9 mouse cellular contexts compared by ENCODE assay signal in genomic region chr9:32543923-32544575, GRCm38 (mm10). TPM values are rescaled to one million over a fixed set of nuclear protein-coding genes. Genes with fewer than 3 reads are reported as not detected.
DNase-seq lines count a peak whose midpoint lies in the region; ATAC-seq and TF ChIP-seq lines count a peak whose summit lies in the region.
"Had no signal": no experiment of that assay in that cellular context is flagged by ENCODE, and none has a peak within 500 bp of the region (broad histone marks: within the 10 kb centered on the region; RNA-seq: fewer than 3 reads in every experiment).

No protein-coding gene starts in this region.

- peaks cover 100% of the 10 kb centered on the region for H3K27me3 ChIP-seq in hindbrain, embryonic 10.5 days (ENCODE audit: insufficient read depth, poor library complexity, severe bottlenecking)
- peaks cover 62% of the 10 kb centered on the region for H3K27me3 ChIP-seq in hindbrain, postnatal 0 days (ENCODE audit: insufficient read depth, low read length)
- peaks cover 83% of the 10 kb centered on the region for H3K27me3 ChIP-seq in midbrain, embryonic 11.5 days (ENCODE audit: control insufficient read depth, insufficient read depth, low read length)
- peaks cover 54% of the 10 kb centered on the region for H3K27me3 ChIP-seq in midbrain, embryonic 16.5 days (ENCODE audit: control insufficient read depth, insufficient read depth, low read depth, low read length)
- H3K27me3 ChIP-seq in embryonic facial prominence, embryonic 15.5 days = peaks cover 57% of the 10 kb centered on the region
- H3K27me3 ChIP-seq in liver, embryonic 16.5 days (ENCODE audit: control insufficient read depth, insufficient read depth, low read depth, low read length) = peaks cover 73% of the 10 kb centered on the region

- no peaks in the 10 kb centered on the region for H3K36me3 ChIP-seq in hindbrain, embryonic 10.5 days
- no peaks in the 10 kb centered on the region for H3K36me3 ChIP-seq in hindbrain, postnatal 0 days (ENCODE audit: insufficient read depth, low read length)
- no peaks in the 10 kb centered on the region for H3K36me3 ChIP-seq in midbrain, embryonic 11.5 days (ENCODE audit: control insufficient read depth, insufficient read depth, low read length)
- no peaks in the 10 kb centered on the region for H3K36me3 ChIP-seq in midbrain, embryonic 16.5 days (ENCODE audit: control insufficient read depth, insufficient read depth, low read length)
- no peaks in the 10 kb centered on the region for H3K36me3 ChIP-seq in embryonic facial prominence, embryonic 15.5 days
- no peaks in the 10 kb centered on the region for H3K36me3 ChIP-seq in liver, embryonic 16.5 days (ENCODE audit: control insufficient read depth, insufficient read depth)

- peaks cover 92% of the 10 kb centered on the region for H3K4me1 ChIP-seq in hindbrain, embryonic 10.5 days (replicated peaks)
- peaks cover 16% of the 10 kb centered on the region; the same call in 1 of the 2 replicates for H3K4me1 ChIP-seq in hindbrain, postnatal 0 days (ENCODE audit: insufficient read depth, low read length)
- H3K4me1 ChIP-seq in midbrain, embryonic 11.5 days (ENCODE audit: control insufficient read depth, insufficient read depth, low read length) = peaks cover 35% of the 10 kb centered on the region
- H3K4me1 ChIP-seq in midbrain, embryonic 16.5 days (ENCODE audit: control insufficient read depth, insufficient read depth, low read length) = peaks cover 37% of the 10 kb centered on the region
- peaks cover 77% of the 10 kb centered on the region for H3K4me1 ChIP-seq in embryonic facial prominence, embryonic 15.5 days
- H3K4me1 ChIP-seq in liver, embryonic 16.5 days (ENCODE audit: control insufficient read depth, low read depth, low read length) = peaks cover 8% of the 10 kb centered on the region

- H3K4me3 ChIP-seq in hindbrain, embryonic 10.5 days = peak overlapping the region; percentile 76; the same call in 1 of the 2 replicates
- no peak overlapping the region for H3K4me3 ChIP-seq in hindbrain, postnatal 0 days (ENCODE audit: low read length)
- H3K4me3 ChIP-seq in midbrain, embryonic 11.5 days (ENCODE audit: low read depth, low read length) = no peak overlapping the region
- no peak overlapping the region for H3K4me3 ChIP-seq in midbrain, embryonic 16.5 days (ENCODE audit: low read depth, low read length)
- H3K4me3 ChIP-seq in embryonic facial prominence, embryonic 15.5 days (replicated peaks) = peak overlapping the region; percentile 66; the same call in 1 of the 2 replicates
- no peak overlapping the region for H3K4me3 ChIP-seq in liver, embryonic 16.5 days (ENCODE audit: low read depth, low read length)

- intact Hi-C loops in left cerebral cortex, postnatal 4 days (cut with DNase I) = no loop called here

- DNase-seq in hindbrain, embryonic 10.5 days (ENCODE audit: low spot score) = peak; percentile 41
- DNase-seq in hindbrain, postnatal 0 days (ENCODE audit: low spot score) = no peak
- DNase-seq in midbrain, embryonic 11.5 days (ENCODE audit: low spot score, missing footprints) = peak; percentile 96
- no peak for DNase-seq in spleen, postnatal 36 days (ENCODE audit: low spot score in 2 of 2)
- DNase-seq in left cerebral cortex, postnatal 4 days = no peak

- no peak overlapping the region for H3K9ac ChIP-seq in hindbrain, postnatal 0 days (replicated peaks; ENCODE audit: low read length)
- H3K9ac ChIP-seq in midbrain, embryonic 11.5 days (ENCODE audit: low read length) = no peak overlapping the region
- no peak overlapping the region for H3K9ac ChIP-seq in midbrain, embryonic 16.5 days (ENCODE audit: low read depth, low read length)
- no peak overlapping the region for H3K9ac ChIP-seq in embryonic facial prominence, embryonic 15.5 days
- H3K9ac ChIP-seq in liver, embryonic 16.5 days (ENCODE audit: low read depth, low read length) = no peak overlapping the region

- no peak for ATAC-seq in hindbrain, postnatal 0 days
- ATAC-seq in midbrain, embryonic 11.5 days (ENCODE audit: low FRiP score) = no peak
- no peak for ATAC-seq in midbrain, embryonic 16.5 days
- ATAC-seq in embryonic facial prominence, embryonic 15.5 days (ENCODE audit: insufficient number of reproducible peaks, low FRiP score, low TSS enrichment, low read depth) = peak; percentile 59
- ATAC-seq in liver, embryonic 16.5 days (ENCODE audit: low read depth) = no peak
- ATAC-seq: activated CD4-positive, CD25-positive, alpha-beta regulatory T cell, adult 4 months had no signal

- H3K27ac ChIP-seq in hindbrain, embryonic 10.5 days = peak overlapping the region; percentile 64; the same call in 1 of the 2 replicates
- H3K27ac ChIP-seq in hindbrain, postnatal 0 days = no peak overlapping the region
- H3K27ac ChIP-seq in midbrain, embryonic 11.5 days (ENCODE audit: low read depth, low read length) = no peak overlapping the region
- H3K27ac ChIP-seq in midbrain, embryonic 16.5 days (ENCODE audit: low read length) = no peak overlapping the region
- H3K27ac ChIP-seq in embryonic facial prominence, embryonic 15.5 days (replicated peaks) = peak overlapping the region; percentile 77
- H3K27ac ChIP-seq in liver, embryonic 16.5 days (ENCODE audit: low read length) = no peak overlapping the region

- no peak for TF ChIP-seq CTCF in hindbrain, postnatal 0 days (IDR thresholded peaks at IDR 0.05; ENCODE audit: low read depth)

- 2% methylated on average over 8 of the region's 8 CpGs for WGBS in hindbrain, embryonic 10.5 days
- WGBS in hindbrain, postnatal 0 days = 16% methylated on average over 8 of the region's 8 CpGs
- WGBS in midbrain, embryonic 11.5 days = 1% methylated on average over 8 of the region's 8 CpGs
- WGBS in midbrain, embryonic 16.5 days = 7% methylated on average over 8 of the region's 8 CpGs
- WGBS in embryonic facial prominence, embryonic 15.5 days = 8% methylated on average over 8 of the region's 8 CpGs
- 19% methylated on average over 8 of the region's 8 CpGs for WGBS in liver, embryonic 16.5 days (ENCODE audit: insufficient replicate concordance)

- H3K9me3 ChIP-seq in hindbrain, embryonic 10.5 days = no peaks in the 10 kb centered on the region
- H3K9me3 ChIP-seq in hindbrain, postnatal 0 days (ENCODE audit: low read length) = no peaks in the 10 kb centered on the region
- H3K9me3 ChIP-seq in midbrain, embryonic 11.5 days (ENCODE audit: control insufficient read depth, low read length) = no peaks in the 10 kb centered on the region
- no peaks in the 10 kb centered on the region for H3K9me3 ChIP-seq in midbrain, embryonic 16.5 days (replicated peaks; ENCODE audit: control insufficient read depth, low read length, poor library complexity, severe bottlenecking)
- no peaks in the 10 kb centered on the region for H3K9me3 ChIP-seq in embryonic facial prominence, embryonic 15.5 days (replicated peaks)
- no peaks in the 10 kb centered on the region for H3K9me3 ChIP-seq in liver, embryonic 16.5 days (replicated peaks; ENCODE audit: control insufficient read depth, low read length)

- H3K4me2 ChIP-seq in hindbrain, postnatal 0 days (ENCODE audit: low read depth, low read length) = no peak overlapping the region
- no peak overlapping the region for H3K4me2 ChIP-seq in midbrain, embryonic 11.5 days
- no peak overlapping the region for H3K4me2 ChIP-seq in midbrain, embryonic 16.5 days (ENCODE audit: low read length)
- peak overlapping the region; percentile 90 for H3K4me2 ChIP-seq in embryonic facial prominence, embryonic 15.5 days (replicated peaks)
- peak overlapping the region; percentile 65; the same call in 1 of the 2 replicates for H3K4me2 ChIP-seq in liver, embryonic 16.5 days (ENCODE audit: low read depth, low read length)

RNA-seq across cellular contexts. Expression of gene Fli1, which starts 1.4 kb away (rescaled TPM):
- polyA plus RNA-seq in hindbrain, embryonic 10.5 days (2016; fragmentation: Nextera tagmentation; extraction: Ambion mirVana) = 23.1 and 26.2 TPM in 2 replicates
- total RNA-seq in hindbrain, postnatal 0 days (2014; rRNA removed) = 6.9 and 10.8 TPM in 2 replicates
- 5.6 and 6.7 TPM in 2 replicates for polyA plus RNA-seq in hindbrain, postnatal 0 days (2015; fragmentation: Nextera tagmentation; extraction: Ambion mirVana)
- 12.6 and 12.8 TPM in 2 replicates for polyA plus RNA-seq in midbrain, embryonic 11.5 days (2014; fragmentation: Nextera tagmentation; extraction: Ambion mirVana)
- polyA plus RNA-seq in midbrain, embryonic 16.5 days (2015; fragmentation: Nextera tagmentation; extraction: Ambion mirVana) = 6.0 and 7.2 TPM in 2 replicates
- 18.2 and 18.7 TPM in 2 replicates for polyA plus RNA-seq in embryonic facial prominence, embryonic 15.5 days (2015; fragmentation: Nextera tagmentation; extraction: Ambion mirVana)
- polyA plus RNA-seq in liver, embryonic 16.5 days (2015; fragmentation: Nextera tagmentation; extraction: Ambion mirVana) = 6.9 and 8.2 TPM in 2 replicates
- 1 to 10 TPM; 8.5 to 10.0 TPM for total RNA-seq in left cerebral cortex, postnatal 4 days (2021)

Comparison
In these comparisons a context has a peak if more than half of its experiments do, and no peak if none do; other contexts are left out.
1. DNase-seq: peak in hindbrain, embryonic 10.5 days (single experiment) and midbrain, embryonic 11.5 days (single experiment); none in hindbrain, postnatal 0 days (single experiment), spleen, postnatal 36 days (0 of 2) and left cerebral cortex, postnatal 4 days (single experiment).
2. H3K27ac ChIP-seq: peak in hindbrain, embryonic 10.5 days (single experiment) and embryonic facial prominence, embryonic 15.5 days (single experiment); none in hindbrain, postnatal 0 days (single experiment), midbrain, embryonic 11.5 days (single experiment), midbrain, embryonic 16.5 days (single experiment) and liver, embryonic 16.5 days (single experiment).
3. H3K4me3 ChIP-seq: peak in hindbrain, embryonic 10.5 days (single experiment) and embryonic facial prominence, embryonic 15.5 days (single experiment); none in hindbrain, postnatal 0 days (single experiment), midbrain, embryonic 11.5 days (single experiment), midbrain, embryonic 16.5 days (single experiment) and liver, embryonic 16.5 days (single experiment).
4. H3K4me2 ChIP-seq: peak in embryonic facial prominence, embryonic 15.5 days (single experiment) and liver, embryonic 16.5 days (single experiment); none in hindbrain, postnatal 0 days (single experiment), midbrain, embryonic 11.5 days (single experiment) and midbrain, embryonic 16.5 days (single experiment).